Mouse (Mus musculus): ENCODE measurements at regions not wholly inside any gene's neighbourhood (a gene's known extent, or its start where the extent isn't known, plus 50 kb on each side); places are given as distances from the start of the nearest gene placed in this dataset.

- TF ChIP-seq CTCF (IDR thresholded peaks at IDR 0.05; ENCODE audit: insufficient read depth, low read length) = no peak
- no peak for TF ChIP-seq POLR2A (IDR thresholded peaks at IDR 0.05; ENCODE audit: borderline replicate concordance, extremely low read depth, low read depth, low read length)
Observed at GRCm38 (mm10) chr16:78004016-78004415, 297.3 kb upstream of the Cxadr start.

Data from lung, adult 2 months (tissue).